Mouse (Mus musculus) MEL (cell line): ENCODE results near the gene Wfdc11. TPM values are rescaled to one million over a fixed set of nuclear protein-coding genes. Genes with fewer than 3 reads are reported as not detected.
"Not testable (repeated sequence)": the region's sequence is repeated elsewhere in the genome, so short reads cannot be mapped to it uniquely, and the experiment has no call there.

Experiments
- DNase-seq: peaks from one replicate; pipeline ENCODE4 v3.0.0; 2011; ENCODE audit warnings: low read depth, low spot score
- H3K27ac ChIP-seq: 2 replicates; pipeline ENCODE4 v1.5.1; 2012; ENCODE audit warnings: low read depth, mild to moderate bottlenecking, control low read depth, low read length, moderate library complexity; ENCODE audit not compliant: control insufficient read depth
- H3K27me3 ChIP-seq, 2 experiments: fragments of 150-350 bp in 1 of 2; sonication (generic) in 1 of 2; 2 replicates each; pipeline ENCODE4 v1.6.1; 2012; ENCODE audit warnings: low read length in 2 of 2, mild to moderate bottlenecking in 2 of 2, improper control_type of control experiment in 1 of 2, moderate library complexity in 1 of 2; ENCODE audit not compliant: insufficient read depth in 2 of 2, control insufficient read depth in 1 of 2
- H3K36me3 ChIP-seq, 2 experiments: 2 replicates each; pipeline ENCODE4 v1.6.1; 2012 to 2014; ENCODE audit warnings: low read length in 2 of 2, improper control_type of control experiment in 1 of 2, inconsistent platforms in 1 of 2, mild to moderate bottlenecking in 1 of 2; ENCODE audit not compliant: insufficient read depth in 2 of 2, control insufficient read depth in 1 of 2
- H3K4me1 ChIP-seq, 2 experiments: fragments of 150-350 bp in 1 of 2; sonication (generic) in 1 of 2; 2 replicates each; pipeline ENCODE4 v1.6.1; 2012; ENCODE audit warnings: low read length in 2 of 2, improper control_type of control experiment in 1 of 2, mild to moderate bottlenecking in 1 of 2; ENCODE audit not compliant: insufficient read depth in 2 of 2, control insufficient read depth in 1 of 2
- H3K4me3 ChIP-seq, 2 experiments: fragments of 150-350 bp in 1 of 2; sonication (generic) in 1 of 2; 2 replicates each; pipeline ENCODE4 v1.5.1; 2012; ENCODE audit warnings: low read depth in 2 of 2, low read length in 2 of 2, mild to moderate bottlenecking in 2 of 2, moderate library complexity in 2 of 2, control low read depth in 1 of 2, improper control_type of control experiment in 1 of 2; ENCODE audit not compliant: control insufficient read depth in 1 of 2, insufficient read depth in 1 of 2
- H3K79me2 ChIP-seq: 2 replicates; pipeline ENCODE4 v1.6.1; 2012; ENCODE audit warnings: mild to moderate bottlenecking, low read length, moderate library complexity; ENCODE audit not compliant: control insufficient read depth, poor library complexity, insufficient read depth
- H3K9ac ChIP-seq: 2 replicates; pipeline ENCODE4 v1.6.1; 2012; ENCODE audit warnings: low read depth, mild to moderate bottlenecking, control low read depth, low read length, moderate library complexity; ENCODE audit not compliant: control insufficient read depth, poor library complexity, severe bottlenecking
- H3K9me3 ChIP-seq: fragments of 150-350 bp; sonication (generic); replicated peaks from 2 replicates; pipeline ENCODE4 v1.6.1; 2012; ENCODE audit warnings: mild to moderate bottlenecking, low read length, improper control_type of control experiment, moderate library complexity; ENCODE audit not compliant: insufficient read depth
- BHLHE40 ChIP-seq: IDR thresholded peaks from 2 replicates; pipeline ENCODE4 v1.6.1; 2012; ENCODE audit warnings: low read depth, mild to moderate bottlenecking, inconsistent platforms, low read length, improper control_type of control experiment, borderline replicate concordance
- CHD2 ChIP-seq: IDR thresholded peaks from 2 replicates; pipeline ENCODE4 v1.6.1; 2011; ENCODE audit warnings: low read length, improper control_type of control experiment
- E2F4 ChIP-seq: IDR thresholded peaks from 2 replicates; pipeline ENCODE4 v1.6.1; 2011; ENCODE audit warnings: low read depth, low read length, improper control_type of control experiment, borderline replicate concordance
- EP300 ChIP-seq, 2 experiments: IDR thresholded peaks; 2 replicates each; pipeline ENCODE4 v1.6.1; 2011; ENCODE audit warnings: improper control_type of control experiment in 2 of 2, low read length in 2 of 2, low read depth in 1 of 2, mild to moderate bottlenecking in 1 of 2
- GABPA ChIP-seq: IDR thresholded peaks from 2 replicates; pipeline ENCODE4 v1.6.1; 2012; ENCODE audit warnings: low read depth, mild to moderate bottlenecking, inconsistent platforms, low read length, improper control_type of control experiment, moderate library complexity
- GATA1 ChIP-seq: IDR thresholded peaks from 2 replicates; pipeline ENCODE4 v1.6.1; 2011; ENCODE audit warnings: low read depth, low read length, improper control_type of control experiment
- MEF2A ChIP-seq: IDR thresholded peaks from 2 replicates; pipeline ENCODE4 v1.6.1; 2014; ENCODE audit warnings: low read depth, mild to moderate bottlenecking, inconsistent platforms, low read length, improper control_type of control experiment; ENCODE audit not compliant: poor library complexity, insufficient replicate concordance, severe bottlenecking; ENCODE audit errors: extremely low read depth
- MXI1 ChIP-seq: IDR thresholded peaks from 2 replicates; pipeline ENCODE4 v1.6.1; 2011; ENCODE audit warnings: mild to moderate bottlenecking, low read depth, low read length, improper control_type of control experiment
- MYC ChIP-seq: IDR thresholded peaks from 2 replicates; pipeline ENCODE4 v1.6.1; 2011; ENCODE audit warnings: low read depth, mild to moderate bottlenecking, low read length, improper control_type of control experiment, moderate library complexity
- RAD21 ChIP-seq: IDR thresholded peaks from 2 replicates; pipeline ENCODE4 v1.6.1; 2011; ENCODE audit warnings: mild to moderate bottlenecking, low read depth, low read length, improper control_type of control experiment
- SMC3 ChIP-seq: IDR thresholded peaks from 2 replicates; pipeline ENCODE4 v1.6.1; 2011; ENCODE audit warnings: low read depth, low read length, improper control_type of control experiment
- UBTF ChIP-seq: IDR thresholded peaks from 2 replicates; pipeline ENCODE4 v1.6.1; 2012; ENCODE audit warnings: low read depth, mild to moderate bottlenecking, inconsistent platforms, low read length, improper control_type of control experiment, moderate library complexity, borderline replicate concordance; ENCODE audit not compliant: insufficient read depth
- ZC3H11A ChIP-seq: IDR thresholded peaks from 2 replicates; pipeline ENCODE4 v1.6.1; 2012; ENCODE audit warnings: low read depth, mild to moderate bottlenecking, inconsistent platforms, low read length, improper control_type of control experiment
- polyA plus RNA-seq, 2 experiments: library from polyadenylated mRNA; stranded (reverse) in 1 of 2; unstranded in 1 of 2; fragments of >175 nt in 1 of 2; fragments of >200 nt in 1 of 2; gene quantifications; 2 replicates each; pipeline versions ENCODE4 v1.2.1 to v1.2.4; 2012; ENCODE audit warnings: low replicate concordance in 2 of 2, low read depth in 1 of 2; ENCODE audit not compliant: insufficient read length in 2 of 2, insufficient read depth in 1 of 2, missing spikeins in 1 of 2
- total RNA-seq: library from RNA; depleted of rRNA; stranded (reverse); fragments of 300-350 nt; gene quantifications from 2 replicates; pipeline ENCODE4 v1.2.3, GENCODE M21; 2012; rRNA removed

Wfdc11 gene
- not detected in 2 replicates for total RNA-seq
- not detected for polyA plus RNA-seq

DNA sequence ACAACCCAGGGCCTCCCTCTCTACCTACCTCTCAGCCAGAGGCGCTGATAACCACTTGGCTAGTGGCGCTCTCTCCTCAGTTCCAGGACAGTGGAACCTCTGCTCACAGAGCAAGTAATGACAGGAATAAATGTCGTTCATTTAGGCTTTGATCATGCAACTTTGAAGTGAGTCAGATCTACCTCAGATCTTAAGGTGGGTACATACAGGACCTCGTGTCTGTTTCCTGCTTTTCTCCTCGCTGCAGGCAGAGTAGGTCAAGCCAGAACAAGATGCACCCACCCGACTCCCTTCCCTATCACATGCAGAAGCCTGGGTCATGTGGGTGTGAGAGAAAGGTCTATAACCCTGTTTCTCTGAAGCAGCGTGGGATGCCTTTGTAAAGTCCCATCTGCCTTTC is at the start of gene Wfdc11:
TSS of gene Wfdc11 (minus strand) at position 101 of the 400 bp plus-strand sequence.
- Histone ChIP-seq H3K79me2 (no peaks in the 10 kb centered on the region), H3K4me1 (peaks cover 24 to 28% of the 10 kb centered on the region in 2 experiments), H3K9me3 (no peaks in the 10 kb centered on the region), H3K27ac (no peak within 1 kb of the TSS), H3K36me3 (peaks cover 0 to 22% of the 10 kb centered on the region in 2 experiments; a peak in 2 of 4 replicates), H3K4me3 (no peak within 1 kb of the TSS), H3K9ac (no peak within 1 kb of the TSS), H3K27me3 (no peaks in the 10 kb centered on the region; a peak in 1 of 4 replicates)
- TF ChIP-seq MXI1: no peak
- TF ChIP-seq GABPA: no peak
- DNase-seq: no peak

DNA sequence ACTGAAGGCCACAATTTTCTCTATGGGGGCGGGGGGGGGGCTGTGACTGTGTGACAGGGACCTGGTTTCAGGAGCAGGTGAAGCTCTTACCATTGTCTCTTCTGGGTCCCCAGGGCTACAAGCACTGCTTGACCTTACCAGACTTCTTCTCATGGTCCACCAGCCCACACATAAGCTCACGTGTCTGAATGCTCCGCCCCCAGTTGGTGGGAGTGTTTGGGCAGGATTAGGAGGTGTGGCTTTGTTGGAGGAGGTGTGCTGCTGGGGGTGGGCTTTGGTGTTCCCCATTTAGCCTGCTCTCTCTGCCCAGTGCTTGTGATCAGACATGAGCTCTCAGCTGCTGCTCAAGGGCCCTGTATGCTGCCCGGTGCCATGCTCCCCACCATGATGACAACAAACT is 49.4 kb upstream of the Wfdc11 start:
- Histone ChIP-seq H3K27me3 (peaks cover 1 to 6% of the 10 kb centered on the region in 2 experiments; a peak in 2 of 4 replicates), H3K27ac (no peak overlapping the region)

DNA sequence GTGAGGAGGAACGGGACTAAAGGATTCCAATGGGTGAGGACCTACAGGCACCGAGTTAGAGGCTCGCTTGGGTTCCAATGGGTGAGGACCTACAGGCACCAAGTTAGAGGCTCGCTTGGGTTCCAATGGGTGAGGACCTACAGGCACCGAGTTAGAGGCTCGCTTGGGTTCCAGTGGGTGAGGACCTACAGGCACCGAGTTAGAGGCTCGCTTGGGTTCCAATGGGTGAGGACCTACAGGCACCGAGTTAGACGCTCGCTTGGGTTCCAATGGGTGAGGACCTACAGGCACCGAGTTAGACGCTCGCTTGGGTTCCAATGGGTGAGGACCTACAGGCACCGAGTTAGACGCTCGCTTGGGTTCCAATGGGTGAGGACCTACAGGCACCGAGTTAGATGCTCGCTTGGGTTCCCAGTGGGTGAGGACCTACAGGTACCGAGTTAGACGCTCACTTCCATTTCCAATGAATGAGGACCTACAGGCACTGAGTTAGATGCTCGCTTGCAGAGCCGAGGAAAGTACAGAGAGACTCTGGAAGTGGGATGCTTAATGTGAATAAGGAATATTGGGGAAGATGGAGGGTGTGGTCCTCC is 42.4 kb upstream of the Wfdc11 start:
- DNase-seq, H3K27me3 ChIP-seq, H3K4me1 ChIP-seq, H3K4me3 ChIP-seq, H3K9me3 ChIP-seq, H3K27ac ChIP-seq, H3K36me3 ChIP-seq, H3K9ac ChIP-seq, H3K79me2 ChIP-seq: not testable (repeated sequence)

More for the DNA sequence above, 49.4 kb upstream of the Wfdc11 start:
- Histone ChIP-seq H3K4me3 (no peak overlapping the region), H3K79me2 (no peaks in the 10 kb centered on the region), H3K36me3 (no peaks in the 10 kb centered on the region)
- no peak for TF ChIP-seq MEF2A
- TF ChIP-seq EP300 (IDR thresholded peaks at IDR 0.05; ENCODE audit: low read depth in 1 of 2, low read length in 2 of 2): no peak
- TF ChIP-seq CHD2: no peak
- TF ChIP-seq, all 39 proteins: peak for 0
- H3K4me1 ChIP-seq: no peaks in the 10 kb centered on the region
- DNase-seq: no peak
- H3K9ac ChIP-seq: no peak overlapping the region
- H3K9me3 ChIP-seq: no peaks in the 10 kb centered on the region

DNA sequence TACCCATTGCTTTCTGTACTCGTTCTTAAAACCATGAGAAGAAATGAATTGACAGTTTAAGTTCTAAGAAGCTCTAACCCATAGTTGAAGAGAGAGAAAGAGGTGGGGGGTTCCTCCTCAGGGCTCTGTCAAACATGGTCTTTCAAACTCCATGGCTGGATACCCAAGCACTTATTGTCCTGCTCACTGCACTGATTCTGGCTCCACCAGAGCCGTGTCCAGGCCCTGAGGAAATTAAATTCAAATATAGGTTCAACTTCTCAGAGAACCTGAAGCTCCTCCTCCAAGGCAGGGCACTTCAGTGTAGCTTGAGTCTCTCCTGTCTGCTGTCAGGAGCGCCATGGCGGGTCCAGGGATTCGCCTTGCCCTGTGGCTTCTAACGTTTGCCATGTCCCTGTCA is 41.1 kb upstream of the Wfdc11 start, which contains the start of gene Spint5:
TSS of gene Spint5 (plus strand) at position 301 of the 400 bp plus-strand sequence.
- no peaks in the 10 kb centered on the region for H3K4me1 ChIP-seq
- no peak within 1 kb of the TSS for H3K9ac ChIP-seq
- no peaks in the 10 kb centered on the region for H3K36me3 ChIP-seq
- H3K27me3 ChIP-seq: peaks cover 5% of the 10 kb centered on the region in 2 experiments; a peak in 3 of 4 replicates
- DNase-seq: no peak
- H3K27ac ChIP-seq: no peak within 1 kb of the TSS
- no peak within 1 kb of the TSS for H3K4me3 ChIP-seq
- H3K9me3 ChIP-seq: no peaks in the 10 kb centered on the region
- no peak for TF ChIP-seq CHD2
- no peak for TF ChIP-seq RAD21
- TF ChIP-seq MYC: no peak
- TF ChIP-seq GATA1: no peak
- no peak for TF ChIP-seq UBTF
- TF ChIP-seq SMC3: no peak
- TF ChIP-seq BHLHE40: no peak
- no peak for TF ChIP-seq E2F4
- no peak for TF ChIP-seq MEF2A
- TF ChIP-seq ZC3H11A: no peak
- H3K79me2 ChIP-seq: no peaks in the 10 kb centered on the region
